Mouse (Mus musculus) intestine, postnatal 0 days (tissue): ENCODE measurements around the gene Olah. TPM values are rescaled to one million over a fixed set of nuclear protein-coding genes. Genes with fewer than 3 reads are reported as not detected.

Source experiments
- ATAC-seq: fragments of 200-750 bp; cut with Nextera tagmentation; 2 replicates; pipeline ENCODE4 v1.8.0; 2017; ENCODE audit warnings: mild to moderate bottlenecking, moderate TSS enrichment, moderate library complexity
- H3K27ac ChIP-seq: fragments of 300-500 bp; sonication (generic); 2 replicates; pipeline ENCODE4 v1.5.1; 2014; ENCODE audit warnings: mild to moderate bottlenecking, low read depth, low read length, moderate library complexity
- H3K27me3 ChIP-seq: fragments of 300-500 bp; sonication (generic); replicated peaks from 2 replicates; pipeline ENCODE4 v1.6.1; 2014; ENCODE audit warnings: low read length, mixed read lengths; ENCODE audit not compliant: control insufficient read depth, insufficient read depth
- H3K36me3 ChIP-seq: fragments of 300-500 bp; sonication (generic); 2 replicates; pipeline ENCODE4 v1.6.1; 2014; ENCODE audit warnings: mild to moderate bottlenecking, moderate library complexity; ENCODE audit not compliant: control insufficient read depth, insufficient read depth
- H3K4me1 ChIP-seq: fragments of 300-500 bp; sonication (generic); replicated peaks from 2 replicates; pipeline ENCODE4 v1.6.1; 2014; ENCODE audit warnings: antibody characterized with exemption, low read length, mixed read lengths; ENCODE audit not compliant: control insufficient read depth, insufficient read depth
- H3K4me2 ChIP-seq: fragments of 300-500 bp; sonication (generic); replicated peaks from 2 replicates; pipeline ENCODE4 v1.6.1; 2014; ENCODE audit warnings: low read depth, mild to moderate bottlenecking, moderate library complexity
- H3K4me3 ChIP-seq: fragments of 300-500 bp; sonication (generic); 2 replicates; pipeline ENCODE4 v1.5.1; 2014; ENCODE audit warnings: low read depth, low read length
- H3K9ac ChIP-seq: fragments of 300-500 bp; sonication (generic); 2 replicates; pipeline ENCODE4 v1.6.1; 2014; ENCODE audit warnings: mild to moderate bottlenecking, low read depth, low read length
- H3K9me3 ChIP-seq: fragments of 300-500 bp; sonication (generic); 2 replicates; pipeline ENCODE4 v1.6.1; 2016; ENCODE audit warnings: mixed run types; ENCODE audit not compliant: control insufficient read depth
- CTCF ChIP-seq: sonication (generic); IDR thresholded peaks from 2 replicates; pipeline ENCODE4 v1.5.1; 2016; ENCODE audit warnings: low read depth, mild to moderate bottlenecking, control low read depth, antibody characterized with exemption, moderate library complexity
- WGBS: fragments of 180-500 bp; shearing (Covaris S2); extraction: QIAGEN DNeasy Blood & Tissue Kit; methylation state at CpG from one replicate; pipeline ENCODE4 v1.1.7; 2014; 5-methylcytosine and 5-hydroxymethylcytosine counted together
- polyA plus RNA-seq: library from polyadenylated mRNA; unstranded; fragments of >200 nt; fragmentation: Nextera tagmentation; extraction: Ambion mirVana; gene quantifications from 2 replicates; pipeline ENCODE4 v1.2.1, GENCODE M21; 2015

The Olah gene
- polyA plus RNA-seq, 1 experiment from 2014 or later: 3.1 TPM

DNA sequence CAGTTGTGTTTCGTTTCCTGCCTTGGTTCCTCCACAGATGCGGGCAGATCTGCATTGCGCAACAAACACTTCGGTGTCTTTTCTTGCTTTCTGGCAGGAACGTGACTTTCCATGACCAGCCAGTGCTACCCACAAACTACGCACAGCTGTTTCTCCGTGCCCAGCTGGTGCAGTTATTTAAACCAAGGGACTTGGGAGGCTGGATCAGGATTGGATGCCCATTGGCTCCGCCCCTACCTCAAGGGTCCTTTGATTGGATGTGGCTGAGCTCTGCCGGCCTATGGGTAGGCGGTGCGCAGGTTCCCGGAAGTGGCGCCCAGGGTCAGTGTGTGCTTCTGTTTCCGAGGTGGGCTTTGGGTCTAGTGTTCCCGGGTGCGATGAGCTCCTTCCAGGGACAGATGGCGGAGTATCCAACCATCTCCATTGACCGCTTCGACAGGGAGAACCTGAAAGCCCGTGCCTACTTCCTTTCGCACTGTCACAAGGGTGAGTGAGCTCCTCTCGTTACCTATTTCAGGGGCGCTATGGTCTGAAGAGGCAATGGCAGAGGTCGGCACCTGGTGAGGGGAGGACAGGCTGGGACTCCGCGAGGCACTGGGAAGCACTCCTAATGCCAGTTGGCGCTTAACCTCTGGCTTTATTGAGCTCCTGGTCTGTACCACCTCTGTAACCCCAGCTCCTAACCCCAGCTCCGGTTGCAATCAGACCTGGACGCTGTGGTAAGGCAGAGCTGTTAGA, 27.0 kb upstream of the Olah start, which contains the start of gene Dclre1c:
Dclre1c (plus strand) TSS at position 291 of the 738 bp plus-strand sequence.
- no peaks in the 10 kb centered on the region for H3K27me3 ChIP-seq
- peak within 1 kb of the TSS; percentile 28; the same call in 1 of the 2 replicates for H3K27ac ChIP-seq
- H3K4me3 ChIP-seq: peak within 1 kb of the TSS; percentile 78
- no peaks in the 10 kb centered on the region for H3K36me3 ChIP-seq
- H3K4me1 ChIP-seq: 0 out of 2 replicates have a peak, but pooled peaks cover 4% of the 10 kb centered on the region
- H3K9me3 ChIP-seq: no peaks in the 10 kb centered on the region
- 0 out of 2 replicates have a peak, but pooled peaks have one; percentile 8 for TF ChIP-seq CTCF
- peak within 1 kb of the TSS; percentile 97 for H3K4me2 ChIP-seq
- ATAC-seq: peak; percentile 98
- peak within 1 kb of the TSS; percentile 62 for H3K9ac ChIP-seq
- WGBS: under 1% methylated on average over 29 of the region's 29 CpGs

DNA sequence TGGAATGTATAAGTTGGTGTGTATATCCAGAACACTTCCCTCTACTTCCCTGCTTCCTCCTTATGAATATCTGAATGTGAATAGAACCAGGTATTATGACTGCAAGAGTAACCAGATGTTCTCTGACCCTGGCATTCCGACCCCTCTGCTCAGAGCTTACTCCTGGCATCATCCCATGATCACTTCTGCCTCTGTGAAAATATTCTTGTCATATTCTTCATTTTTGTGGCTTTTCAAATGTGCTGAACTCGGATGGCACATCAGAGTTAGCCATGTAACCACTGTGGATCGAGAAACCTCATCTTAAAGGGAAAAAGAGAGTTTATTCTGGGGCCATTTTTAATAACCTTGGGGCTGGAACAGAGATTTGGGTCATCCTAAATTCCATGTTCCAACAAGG, 25.5 kb upstream of the Olah start, which contains the start of gene Meig1:
Meig1 (minus strand) TSS at position 101 of the 400 bp plus-strand sequence.
- H3K4me2 ChIP-seq: peak within 1 kb of the TSS; percentile 97; the same call in 1 of the 2 replicates
- no peak for TF ChIP-seq CTCF

DNA sequence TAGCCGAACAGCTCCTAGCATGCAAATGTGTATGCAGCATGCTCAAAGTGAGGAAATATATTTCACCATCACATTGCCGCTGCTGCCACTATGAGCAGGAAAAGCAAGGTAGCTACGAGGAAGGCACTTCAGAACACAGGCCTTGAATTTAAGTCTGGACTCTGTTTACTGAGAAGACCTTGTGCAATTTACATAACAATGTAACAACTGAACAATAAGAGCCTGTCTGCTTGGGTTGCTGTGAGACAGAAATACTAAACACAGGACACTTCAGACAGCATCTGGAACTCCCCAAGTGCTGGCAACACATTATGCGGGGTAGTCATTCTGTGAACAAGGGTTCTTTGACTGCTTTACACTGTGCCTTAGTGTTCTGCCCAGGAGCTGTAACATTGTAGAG, 23.1 kb upstream of the Olah start:
- Histone ChIP-seq H3K27me3 (0 out of 2 replicates have a peak, but pooled peaks cover 4% of the 10 kb centered on the region), H3K36me3 (no peaks in the 10 kb centered on the region), H3K4me3 (no peak overlapping the region), H3K9ac (no peak overlapping the region), H3K27ac (no peak overlapping the region), H3K4me2 (no peak overlapping the region), H3K9me3 (no peaks in the 10 kb centered on the region), H3K4me1 (0 out of 2 replicates have a peak, but pooled peaks cover 4% of the 10 kb centered on the region)
- WGBS: 70% methylated on average over 4 of the region's 4 CpGs
- TF ChIP-seq CTCF: no peak
- no peak for ATAC-seq

More for the DNA sequence above, 25.5 kb upstream of the Olah start, which contains the start of gene Meig1:
- Histone ChIP-seq H3K36me3 (no peaks in the 10 kb centered on the region), H3K27me3 (no peaks in the 10 kb centered on the region), H3K4me1 (0 out of 2 replicates have a peak, but pooled peaks cover 4% of the 10 kb centered on the region), H3K9ac (no peak within 1 kb of the TSS), H3K9me3 (no peaks in the 10 kb centered on the region), H3K4me3 (no peak within 1 kb of the TSS), H3K27ac (no peak within 1 kb of the TSS)
- no peak for ATAC-seq
- WGBS: 66% methylated on average over 3 of the region's 3 CpGs

DNA sequence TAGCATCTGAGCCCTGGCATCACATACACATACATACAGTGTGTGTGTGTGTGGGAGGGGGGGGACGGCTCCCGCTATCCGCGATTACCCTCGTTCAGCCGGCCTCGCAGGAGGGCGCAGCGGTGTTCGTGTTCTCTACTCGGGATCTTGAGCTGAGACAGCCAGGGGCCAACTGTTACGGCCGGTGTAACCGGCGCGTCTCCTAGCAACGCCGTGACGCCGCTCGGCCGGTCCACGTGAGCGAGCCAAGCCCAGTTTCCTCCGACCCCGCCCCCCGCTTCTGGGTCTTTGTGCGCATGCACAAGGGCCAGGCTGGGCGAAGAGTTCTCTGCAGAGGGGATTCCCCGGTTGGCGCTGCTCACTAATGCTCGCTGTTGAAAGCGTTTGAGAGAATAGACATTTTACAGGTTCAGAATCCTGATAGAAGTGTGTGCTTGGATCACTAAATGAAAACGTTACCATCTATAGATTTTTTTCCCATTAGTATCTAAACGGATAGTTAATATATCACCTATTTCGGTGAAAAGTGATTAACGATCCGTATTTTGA, 21.9 kb upstream of the Olah start:
- H3K9me3 ChIP-seq: no peaks in the 10 kb centered on the region
- H3K4me1 ChIP-seq: no peaks in the 10 kb centered on the region
- peak overlapping the region; percentile 45 for H3K4me3 ChIP-seq
- 0 out of 2 replicates have a peak, but pooled peaks cover 4% of the 10 kb centered on the region for H3K27me3 ChIP-seq
- no peaks in the 10 kb centered on the region for H3K36me3 ChIP-seq
- no peak overlapping the region for H3K9ac ChIP-seq
- no peak overlapping the region for H3K27ac ChIP-seq
- ATAC-seq: peak; percentile 94
- H3K4me2 ChIP-seq: peak overlapping the region; percentile 76
- under 1% methylated on average over 38 of the region's 38 CpGs for WGBS
- peak; percentile 29; the same call in 1 of the 2 replicates for TF ChIP-seq CTCF

DNA sequence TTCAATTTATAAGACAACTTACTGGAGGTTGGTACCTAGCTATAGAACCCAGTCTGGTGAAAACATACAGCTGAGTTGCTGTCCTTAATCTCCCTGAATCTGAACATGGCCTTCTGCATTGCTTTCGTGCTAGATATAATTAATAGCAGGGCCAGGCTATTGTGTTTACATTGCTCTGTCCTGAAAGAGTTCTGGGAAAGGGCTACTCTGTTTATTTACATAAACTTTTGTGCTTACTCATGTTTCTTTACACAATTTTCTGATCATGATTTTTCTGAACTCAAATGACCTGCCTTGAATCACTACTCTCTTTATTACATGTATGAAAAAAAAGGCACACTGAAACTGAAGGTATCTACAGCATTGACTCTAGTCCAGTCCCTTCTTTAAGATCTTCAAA, 18.7 kb upstream of the Olah start:
- Histone ChIP-seq H3K4me2 (no peak overlapping the region), H3K36me3 (no peaks in the 10 kb centered on the region), H3K9ac (no peak overlapping the region), H3K4me1 (no peaks in the 10 kb centered on the region), H3K4me3 (no peak overlapping the region), H3K27me3 (0 out of 2 replicates have a peak, but pooled peaks cover 4% of the 10 kb centered on the region), H3K9me3 (no peaks in the 10 kb centered on the region), H3K27ac (no peak overlapping the region)
- 28% methylated on average over 1 of the region's 1 CpGs for WGBS
- TF ChIP-seq CTCF: no peak
- no peak for ATAC-seq

DNA sequence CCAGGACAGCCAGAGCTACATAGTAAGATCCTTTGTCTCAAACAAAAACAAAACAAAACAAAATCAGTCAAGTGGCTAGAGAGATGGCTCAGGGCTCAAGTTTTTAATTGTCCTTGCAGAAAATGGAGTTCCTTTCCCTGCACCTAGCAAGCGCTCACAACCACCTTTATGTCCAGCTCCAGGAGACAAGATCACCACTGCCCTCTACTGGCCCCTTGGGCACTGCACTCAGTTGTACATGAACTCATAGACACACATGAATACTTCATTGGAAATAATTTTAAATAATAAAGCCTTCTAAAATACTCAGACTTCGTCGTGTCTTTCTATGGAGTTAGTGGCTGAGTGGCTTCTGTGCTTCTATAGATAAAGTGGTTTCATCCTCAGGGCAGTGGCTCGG, 17.2 kb upstream of the Olah start:
- ATAC-seq: no peak
- Histone ChIP-seq H3K27ac (no peak overlapping the region), H3K27me3 (0 out of 2 replicates have a peak, but pooled peaks cover 4% of the 10 kb centered on the region), H3K4me1 (no peaks in the 10 kb centered on the region), H3K9me3 (no peaks in the 10 kb centered on the region), H3K9ac (no peak overlapping the region), H3K4me3 (no peak overlapping the region), H3K4me2 (no peak overlapping the region), H3K36me3 (no peaks in the 10 kb centered on the region)
- 47% methylated on average over 4 of the region's 4 CpGs for WGBS
- peak; percentile 78 for TF ChIP-seq CTCF
